Mouse (Mus musculus) heart, adult 2 months (tissue): ENCODE data around the gene Tiam1.

Experiments used
- CTCF ChIP-seq: fragments of 200-600 bp; IDR thresholded peaks from 2 replicates; pipeline ENCODE4 v1.8.1; 2022; ENCODE audit warnings: antibody characterized with exemption, mild to moderate bottlenecking, moderate library complexity
- EP300 ChIP-seq: fragments of 200-500 bp; IDR thresholded peaks from 2 replicates; pipeline ENCODE4 v1.6.1; 2011; ENCODE audit warnings: low read depth, low read length, control low read depth; ENCODE audit not compliant: insufficient read depth

DNA sequence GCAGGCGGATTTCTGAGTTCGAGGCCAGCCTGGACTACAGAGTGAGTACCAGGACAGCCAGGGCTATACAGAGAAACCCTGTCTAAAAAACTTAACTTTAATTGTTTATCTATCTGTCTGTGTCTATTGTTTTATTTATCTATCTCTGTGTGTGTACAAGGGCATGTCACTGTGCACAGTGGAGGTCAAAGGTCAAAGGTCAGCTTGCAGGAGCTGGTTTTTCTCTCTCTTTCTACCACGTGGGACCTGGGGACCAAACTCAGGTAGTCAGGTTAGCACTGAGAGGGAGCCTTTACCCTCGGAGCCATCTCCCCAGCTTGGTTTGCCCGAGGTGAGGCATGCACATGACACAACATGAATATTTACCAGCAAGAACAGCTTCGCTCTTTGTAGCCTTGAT is 47.7 kb upstream of the Tiam1 start:
- TF ChIP-seq EP300: no peak
- TF ChIP-seq CTCF: no peak
